Mouse (Mus musculus) cerebellum, adult 11 months (tissue): ENCODE results near the gene Gm5426.
"Not testable (repeated sequence)": the region's sequence is repeated elsewhere in the genome, so short reads cannot be mapped to it uniquely, and the experiment has no call there.

Experiments
- DNase-seq: peaks from one replicate; pipeline ENCODE4 v3.0.0; 2022

Gene Gm5426

DNA sequence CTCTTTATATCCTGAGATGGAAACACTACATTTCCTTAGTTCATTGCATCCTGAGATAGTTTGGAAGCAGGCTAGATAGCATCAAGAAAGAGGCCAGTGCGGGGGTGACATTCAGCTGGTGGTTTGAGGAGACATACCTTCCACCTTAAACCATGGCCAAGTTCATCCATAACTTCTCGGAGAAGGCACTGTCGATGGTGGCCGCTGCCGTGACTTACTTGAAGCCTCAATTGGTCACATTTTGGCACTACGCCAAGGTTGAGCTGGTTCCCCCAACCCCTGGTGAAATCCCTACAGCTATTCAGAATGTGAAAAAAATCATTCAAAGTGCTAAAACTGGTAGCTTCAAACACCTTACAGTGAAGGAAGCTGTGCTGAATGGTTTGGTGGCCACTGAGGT lies at the start of gene Gm5426:
TSS of gene Gm5426 (plus strand) at position 153 of the 400 bp plus-strand sequence.
- not testable (repeated sequence) for DNase-seq

DNA sequence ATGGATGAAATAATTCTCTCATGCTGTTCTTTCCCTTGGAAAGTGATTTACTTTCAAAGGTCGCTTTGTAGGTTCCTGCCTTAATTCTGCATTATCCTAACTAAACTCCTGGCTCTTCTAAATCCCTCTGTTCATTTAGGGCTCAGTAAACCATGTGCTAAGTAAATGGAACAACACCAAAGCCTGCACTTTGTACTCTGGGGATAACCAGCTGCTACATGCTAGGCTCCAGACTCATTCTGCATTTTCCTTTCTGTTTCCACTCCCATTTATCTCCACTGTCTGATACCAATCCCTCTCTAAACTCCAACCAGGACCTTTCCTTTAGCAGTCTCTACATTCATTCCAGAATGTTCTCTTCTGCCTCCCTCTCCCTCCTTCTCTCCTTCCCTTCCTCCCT lies 46.7 kb upstream of the Gm5426 start:
- no peak for DNase-seq

DNA sequence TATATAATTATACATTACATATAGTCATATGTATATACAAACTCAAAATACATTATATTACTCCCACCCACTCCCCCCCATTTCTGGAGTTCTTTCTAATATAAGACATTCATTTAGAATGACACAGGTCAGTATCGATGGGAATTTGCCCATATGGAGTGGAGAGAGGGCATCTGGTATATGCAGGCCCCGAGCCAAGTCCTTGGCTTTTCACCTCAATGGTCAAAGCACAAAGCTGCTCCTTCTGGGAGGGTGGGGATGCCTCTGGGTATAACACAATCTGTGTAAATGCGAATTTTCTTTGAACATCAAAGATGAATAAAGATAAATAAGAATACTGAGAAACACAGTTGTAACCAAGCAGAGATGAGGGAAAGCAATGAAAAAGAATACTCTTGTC lies 46.0 kb upstream of the Gm5426 start:
- DNase-seq: peak; percentile 62

DNA sequence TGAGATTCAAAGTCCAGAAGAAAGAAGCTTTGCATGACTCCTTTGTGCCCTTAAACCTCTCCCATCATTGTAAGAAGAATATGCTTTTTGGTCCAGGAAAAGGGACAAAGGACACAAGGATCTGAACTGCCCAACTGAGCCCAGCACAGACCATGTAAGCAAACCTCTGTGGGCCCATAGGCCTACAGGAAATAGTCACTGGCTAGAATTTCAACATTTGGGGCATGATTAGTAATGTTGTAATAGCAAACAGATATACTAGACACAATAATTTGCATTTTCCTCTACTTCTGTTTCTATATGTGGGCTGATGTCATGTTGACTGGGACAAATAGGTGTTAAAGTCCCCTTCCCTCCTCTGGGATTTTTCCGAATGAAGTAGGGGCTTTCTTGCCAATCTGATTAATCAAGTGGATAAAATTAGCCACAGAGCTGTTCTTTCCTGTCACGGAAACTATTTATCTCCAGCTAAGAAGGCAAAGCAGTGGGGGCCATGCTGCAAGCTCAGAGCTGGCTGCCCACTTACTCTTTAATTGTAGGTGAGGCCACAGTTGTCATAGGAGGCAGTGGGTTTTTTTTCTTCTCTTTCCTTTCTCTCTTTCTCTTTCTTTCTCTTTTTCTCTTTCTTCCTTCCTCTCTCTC lies 42.4 kb upstream of the Gm5426 start:
- DNase-seq: no peak

DNA sequence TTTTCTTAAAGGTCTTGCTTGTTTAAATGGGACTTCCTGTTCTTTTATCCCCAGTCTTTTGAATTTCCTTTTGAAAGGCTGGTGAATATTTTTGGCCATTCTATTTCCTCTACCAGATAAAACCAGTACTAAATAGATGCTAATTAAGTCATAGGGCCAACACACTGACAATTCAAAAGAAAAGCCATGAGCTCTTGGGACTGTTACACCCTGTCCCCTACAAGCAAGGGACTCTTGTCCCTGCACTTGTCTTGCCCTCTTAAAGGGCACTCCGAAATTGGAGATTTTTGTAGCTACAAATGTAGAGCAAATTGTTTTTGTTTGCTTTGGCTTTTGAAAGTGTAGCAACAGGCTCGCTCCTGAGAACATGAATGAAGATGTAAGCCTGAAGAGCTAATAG lies 41.8 kb upstream of the Gm5426 start:
- DNase-seq: no peak

DNA sequence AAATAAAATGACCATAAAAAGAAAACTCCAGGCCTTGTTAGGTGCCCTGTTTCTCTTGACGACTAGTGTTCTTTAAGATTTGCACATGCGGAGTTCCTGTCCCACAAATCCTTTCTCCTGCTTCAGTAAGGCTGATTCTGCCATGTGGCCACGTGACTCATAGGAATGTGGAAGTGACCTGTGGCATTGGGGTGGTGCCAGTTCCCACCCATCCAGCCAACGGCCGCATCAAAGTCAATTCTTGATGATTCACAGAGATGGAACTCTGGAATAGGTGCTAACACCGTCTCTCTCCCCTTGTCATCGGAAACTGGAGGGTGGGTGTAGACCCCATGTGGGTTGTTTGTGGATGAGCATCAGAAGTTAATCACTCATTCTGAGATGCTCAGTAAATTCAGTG lies 39.7 kb upstream of the Gm5426 start:
- no peak for DNase-seq

DNA sequence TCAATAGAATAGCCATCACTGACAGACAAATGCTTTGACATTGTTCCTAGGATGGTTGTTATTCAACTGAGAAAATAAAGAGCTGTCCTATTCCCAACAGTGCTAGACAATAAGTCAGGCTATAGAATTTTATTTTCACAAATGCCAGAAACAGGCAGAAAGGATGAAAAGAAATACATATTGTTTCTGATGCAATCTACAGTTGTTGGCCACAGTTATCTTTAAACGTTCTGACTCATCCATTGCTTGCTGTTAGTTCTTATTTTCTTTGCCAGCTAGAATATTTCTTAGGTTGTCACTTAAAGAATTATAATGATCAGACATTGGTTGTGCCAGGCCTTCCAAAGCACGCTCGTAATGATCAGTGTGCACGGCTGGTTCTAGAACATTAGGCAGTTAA lies 35.4 kb upstream of the Gm5426 start:
- DNase-seq: no peak

DNA sequence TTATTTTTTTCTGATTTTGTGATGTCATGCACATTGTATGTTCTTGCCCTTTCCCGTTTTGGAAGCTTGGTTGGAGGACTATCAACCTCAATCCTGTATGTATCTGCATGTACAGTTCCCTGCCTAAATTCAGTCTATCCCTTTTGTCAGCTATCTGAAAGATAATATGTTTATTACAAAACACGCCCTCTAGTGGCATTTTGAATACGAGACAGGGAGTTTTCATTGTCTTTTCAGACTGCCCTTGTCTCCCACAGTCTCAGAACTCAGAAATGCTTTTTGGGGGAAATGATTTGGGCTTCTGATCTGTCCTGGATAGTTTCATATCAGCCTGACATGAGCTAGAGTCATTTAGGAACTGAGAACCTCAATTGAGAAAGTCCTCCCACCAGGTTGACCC lies 32.2 kb upstream of the Gm5426 start:
- DNase-seq: no peak

DNA sequence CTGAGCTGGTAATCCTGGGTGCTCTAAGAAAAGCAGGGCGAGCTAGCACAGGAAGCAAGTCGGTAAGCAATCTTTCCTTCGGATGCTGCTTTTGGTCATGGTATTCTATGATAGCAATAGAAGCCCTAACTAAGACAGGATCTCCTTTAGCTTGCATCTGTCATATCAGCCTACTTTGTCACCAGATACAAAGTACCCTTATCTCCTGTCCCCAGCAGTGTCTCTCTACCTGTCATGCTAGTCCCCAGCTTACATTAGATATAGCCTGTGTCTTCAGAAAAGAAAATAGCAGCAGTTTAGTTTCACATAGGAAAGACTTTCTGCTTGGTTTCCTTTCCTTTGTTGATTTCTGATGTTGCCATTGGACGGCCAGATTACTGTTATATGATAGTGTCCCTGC lies 31.8 kb upstream of the Gm5426 start:
- DNase-seq: no peak

DNA sequence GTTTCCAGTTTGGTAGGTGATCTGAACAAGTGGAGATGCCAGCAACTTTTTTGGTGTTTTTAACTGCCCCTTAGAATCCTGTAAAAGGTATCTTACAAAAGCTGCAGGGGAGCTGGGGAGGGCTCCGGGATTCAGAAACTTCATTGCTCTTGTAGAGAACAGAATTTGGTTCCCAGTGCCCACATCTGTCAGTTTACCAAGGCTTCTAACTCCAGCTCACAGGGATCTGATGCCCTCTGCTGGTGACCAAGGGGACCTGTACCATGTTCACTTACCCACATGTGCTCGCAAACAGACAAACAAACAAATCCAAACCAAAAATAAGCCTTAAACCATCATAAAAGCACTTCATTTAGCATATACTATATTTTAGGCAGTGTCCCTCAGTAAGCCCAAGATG lies 31.3 kb upstream of the Gm5426 start:
- DNase-seq: no peak

DNA sequence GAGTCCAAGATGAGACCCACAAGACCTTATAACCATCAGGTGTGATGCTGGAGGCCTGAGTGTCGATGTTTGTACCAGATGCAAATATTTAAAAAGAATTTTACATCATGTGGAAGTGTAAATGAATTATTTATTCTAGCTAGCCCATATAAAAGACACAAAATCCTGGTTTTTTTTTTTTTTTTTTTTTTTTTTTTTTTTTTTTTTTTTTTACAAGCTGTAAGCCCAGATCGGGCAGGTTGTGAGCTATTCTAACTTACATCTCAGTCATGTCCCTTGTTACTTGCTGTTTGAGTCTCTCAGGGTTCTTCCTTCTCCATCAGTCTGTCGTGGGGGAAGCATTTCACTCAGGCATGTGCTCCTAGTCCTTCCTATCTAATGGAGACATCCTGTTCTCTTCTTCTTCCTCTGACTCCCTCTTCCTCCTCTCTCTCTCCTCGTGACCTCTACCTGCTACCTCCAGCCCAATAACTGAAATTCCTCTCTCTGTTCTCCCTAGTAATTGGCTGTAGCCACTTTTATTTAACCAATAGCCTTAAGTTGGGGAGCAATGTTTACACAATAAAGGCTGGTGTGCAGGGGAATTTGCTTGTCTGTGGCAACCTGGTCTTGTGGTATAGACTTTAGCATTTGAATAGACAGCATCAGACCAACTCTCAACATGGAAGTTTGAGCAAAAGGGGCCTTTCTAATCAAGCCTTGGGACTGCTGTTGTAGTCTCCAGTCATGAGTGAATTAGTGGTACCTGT lies 29.3 kb upstream of the Gm5426 start:
- no peak for DNase-seq

DNA sequence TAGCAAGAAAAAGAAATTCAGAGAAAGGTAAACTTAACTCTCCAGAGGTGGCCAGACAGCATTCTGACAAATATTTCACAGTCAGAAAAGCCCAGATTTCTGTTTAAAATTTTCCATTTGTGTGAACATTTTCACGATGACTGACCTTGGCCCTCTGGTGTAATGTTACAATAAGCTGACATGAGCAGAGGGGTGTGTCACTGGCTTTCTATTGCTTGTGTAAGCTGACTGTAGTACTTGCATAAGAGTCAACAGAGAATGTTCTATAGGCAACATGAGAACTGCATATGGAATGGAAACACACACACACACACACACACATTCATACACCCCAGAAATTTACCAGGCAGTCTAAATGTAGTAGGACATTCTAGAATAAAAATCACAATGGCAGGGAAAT lies 28.6 kb upstream of the Gm5426 start:
- no peak for DNase-seq

DNA sequence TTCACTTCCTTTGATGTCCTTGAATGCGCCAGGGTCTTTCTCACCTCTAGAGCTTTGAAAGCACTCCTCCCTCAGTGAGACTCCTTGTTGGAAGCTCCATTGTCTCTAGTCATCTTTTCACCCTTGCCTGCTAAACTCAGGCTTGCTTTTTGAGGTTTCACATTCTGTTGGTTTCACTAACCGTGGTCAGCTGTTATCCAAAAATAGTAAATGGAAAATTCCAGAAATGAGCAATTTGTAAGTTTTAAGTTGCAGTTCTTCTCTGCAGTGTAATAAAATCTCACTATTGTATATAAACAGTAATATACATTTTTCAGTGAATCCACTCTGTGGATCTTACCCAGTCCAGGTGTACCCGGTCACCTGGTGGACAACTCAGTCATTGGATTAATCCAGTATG lies 21.1 kb upstream of the Gm5426 start:
- DNase-seq: no peak

DNA sequence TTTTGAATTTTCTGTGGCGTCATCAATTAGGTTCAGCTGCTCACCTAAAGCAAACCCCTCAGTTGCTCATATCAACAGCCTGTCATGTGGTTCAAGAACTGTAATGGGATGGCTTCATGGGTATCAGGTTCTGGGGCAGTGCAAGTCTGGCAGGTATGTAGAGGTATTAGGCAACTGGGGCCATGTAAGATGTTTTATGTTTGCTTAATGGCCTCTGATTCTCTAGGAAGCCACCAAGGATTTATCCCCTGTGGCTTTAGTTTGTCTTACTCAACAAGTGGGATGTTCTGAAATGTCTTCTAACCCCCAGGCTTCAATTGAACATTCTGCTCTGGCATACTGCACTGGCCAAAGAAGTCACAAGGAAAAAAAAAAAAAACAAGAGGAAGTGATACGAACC lies 15.6 kb upstream of the Gm5426 start:
- no peak for DNase-seq

DNA sequence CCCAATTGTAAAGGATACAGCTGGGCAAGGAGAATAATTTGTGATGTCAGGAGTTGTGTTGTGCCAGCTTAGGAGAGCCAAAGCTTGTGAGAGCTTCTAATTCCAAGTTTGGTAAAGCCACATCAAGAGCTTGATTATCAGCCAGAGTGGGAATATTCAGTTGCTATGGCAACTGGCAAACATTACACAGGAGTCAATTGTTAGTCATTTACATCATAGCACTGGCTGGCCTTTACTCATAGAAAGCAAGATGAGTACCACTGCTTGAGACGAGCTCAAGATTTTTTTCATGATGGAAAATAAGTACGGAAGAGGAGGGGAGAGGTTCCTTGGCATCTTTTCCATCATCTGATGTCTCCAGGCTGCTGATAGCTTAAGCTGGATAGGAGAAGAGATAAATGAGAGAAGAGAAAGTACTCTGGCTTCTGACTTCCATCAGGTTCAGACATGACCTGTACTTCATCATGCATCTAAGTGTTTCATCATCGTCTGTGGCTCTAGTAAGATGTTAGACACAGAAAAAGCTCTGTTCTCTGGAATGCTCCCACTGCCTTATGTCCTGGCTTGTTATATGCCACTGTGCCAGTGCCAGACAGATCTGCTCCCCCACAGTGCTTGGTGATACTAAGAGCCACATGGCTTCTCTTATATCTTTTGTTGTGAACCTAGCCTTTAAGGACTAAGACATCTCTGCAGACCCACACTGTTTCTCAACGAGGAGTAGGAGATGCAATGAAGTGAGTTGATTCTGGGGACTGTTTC lies 15.0 kb upstream of the Gm5426 start:
- DNase-seq: no peak

DNA sequence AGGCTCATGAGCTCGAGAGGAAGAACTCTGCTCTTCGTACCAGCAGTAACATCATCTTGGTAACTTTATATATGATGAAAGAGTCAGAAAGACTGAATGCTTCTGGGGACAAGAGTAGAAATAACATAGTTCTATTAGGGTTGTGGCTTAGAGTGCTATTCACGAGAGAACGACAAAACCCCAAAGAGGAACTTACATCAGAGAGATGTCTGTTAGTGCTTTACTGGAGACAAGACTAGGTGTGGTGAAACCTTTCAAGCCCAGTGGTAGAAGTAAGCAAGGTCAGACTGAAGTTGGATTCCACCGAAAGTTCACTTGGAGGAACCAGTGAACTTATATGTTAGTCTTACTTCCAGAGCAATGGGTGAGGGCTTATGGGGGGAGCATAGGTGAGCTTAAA lies 12.5 kb upstream of the Gm5426 start:
- DNase-seq: no peak

DNA sequence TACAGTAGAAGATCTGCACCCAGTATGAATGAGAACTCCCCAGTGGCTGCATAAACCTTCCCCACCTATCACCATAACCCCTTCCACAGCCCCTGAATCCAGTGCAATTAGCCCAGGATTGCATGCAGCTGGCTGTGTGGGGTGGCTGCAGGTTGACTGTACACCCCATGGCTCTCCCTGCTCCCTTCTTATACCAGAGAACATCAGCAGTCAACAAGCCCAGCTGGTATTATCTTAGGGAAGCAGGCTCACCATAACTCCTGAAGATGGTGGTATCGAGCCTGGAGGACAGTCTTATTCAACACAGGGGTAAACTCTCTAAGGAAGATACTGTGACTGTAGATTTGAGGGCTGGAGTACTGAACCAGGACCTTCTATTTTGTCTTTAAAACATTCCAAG lies 12.1 kb upstream of the Gm5426 start:
- DNase-seq: no peak

DNA sequence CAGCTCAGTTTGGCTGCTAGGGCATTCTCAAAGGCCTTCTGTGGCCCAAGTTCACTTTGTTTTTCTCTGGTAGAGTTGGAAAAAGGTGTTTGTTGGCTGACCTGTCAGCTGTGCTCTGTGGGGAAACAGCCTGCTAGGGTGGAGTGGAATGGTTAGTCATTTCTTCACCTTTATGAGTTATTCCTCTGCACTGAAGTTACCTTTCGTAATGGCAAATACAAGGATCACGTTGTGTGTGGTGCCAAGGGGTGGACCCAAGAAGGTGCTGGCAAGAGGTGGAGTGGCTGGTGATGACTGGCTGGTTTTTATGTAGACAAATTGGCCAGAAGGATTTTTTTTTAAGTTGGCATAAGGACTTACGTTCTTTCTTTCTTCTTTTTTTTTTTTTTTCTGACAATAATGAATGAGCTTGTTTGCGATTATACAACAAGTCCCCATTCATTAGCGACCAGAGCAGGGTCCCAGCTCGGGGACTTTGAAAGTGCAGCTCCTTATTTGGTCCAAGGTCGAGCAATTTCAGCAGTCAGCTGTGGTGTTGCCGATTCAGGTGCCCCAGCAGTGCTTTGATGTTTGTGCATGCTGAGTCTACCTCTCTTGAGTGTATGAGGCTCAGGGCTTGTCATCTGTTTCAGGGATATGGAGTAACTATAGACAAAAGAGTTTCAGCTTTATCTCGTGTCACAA lies 10.5 kb upstream of the Gm5426 start:
- no peak for DNase-seq

DNA sequence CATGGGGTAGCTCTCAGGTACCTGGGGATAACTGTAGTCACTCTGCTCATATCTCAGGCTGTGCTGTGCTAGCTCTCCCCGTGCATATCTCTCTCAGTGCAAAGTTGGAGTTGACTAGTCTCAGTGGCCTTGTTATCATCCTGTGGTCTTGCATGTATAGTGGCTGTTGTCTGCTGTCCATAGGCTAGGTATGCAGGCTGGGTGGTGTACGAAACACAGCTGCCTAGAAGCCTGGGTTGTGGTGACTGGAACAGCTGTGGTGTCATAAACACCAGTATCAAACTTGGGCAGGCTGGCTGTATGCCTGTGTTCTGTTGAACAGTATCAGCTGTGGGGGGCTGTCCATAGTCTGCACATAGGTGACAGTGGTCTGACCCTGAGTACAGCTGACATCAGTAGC lies 7.2 kb upstream of the Gm5426 start:
- DNase-seq: no peak

DNA sequence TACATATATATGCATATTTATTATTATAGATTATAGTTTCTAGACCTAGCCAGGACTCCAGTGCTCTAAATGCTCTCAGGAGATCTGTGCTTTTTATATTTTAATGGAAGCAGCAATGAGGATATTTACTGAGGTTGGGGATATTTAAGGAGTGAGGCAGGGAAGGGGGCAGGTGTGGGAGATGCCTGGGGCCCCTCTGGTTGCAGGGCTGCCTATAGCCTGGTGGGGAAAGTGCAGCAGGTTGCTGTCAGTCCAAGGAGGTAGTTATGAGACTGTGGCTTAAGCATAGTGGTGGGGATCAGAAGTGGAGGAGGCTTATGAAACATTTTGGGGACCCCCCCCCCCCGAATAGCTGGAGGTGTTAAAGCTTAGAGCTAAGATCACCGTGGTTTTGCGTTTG lies 6.0 kb upstream of the Gm5426 start:
- DNase-seq: no peak

DNA sequence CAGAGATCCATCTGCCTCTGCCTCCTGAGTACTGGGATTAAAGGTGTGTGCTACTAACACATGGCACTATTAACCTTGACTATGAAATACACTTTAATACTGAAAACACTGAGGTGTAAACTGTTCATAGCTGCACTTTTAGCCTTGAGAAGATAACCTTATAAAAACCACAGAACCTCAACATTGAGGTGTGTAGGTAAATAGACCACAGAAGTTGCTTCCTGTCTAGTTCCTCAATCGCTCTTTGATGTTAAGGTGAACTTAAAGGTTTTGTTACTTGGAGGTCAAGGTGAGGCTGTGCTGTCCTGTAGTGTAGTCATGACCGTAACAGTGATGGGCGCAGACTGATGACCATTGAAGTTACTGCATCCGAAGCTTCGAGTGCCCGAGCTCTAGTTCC lies 5.3 kb upstream of the Gm5426 start:
- DNase-seq: no peak

DNA sequence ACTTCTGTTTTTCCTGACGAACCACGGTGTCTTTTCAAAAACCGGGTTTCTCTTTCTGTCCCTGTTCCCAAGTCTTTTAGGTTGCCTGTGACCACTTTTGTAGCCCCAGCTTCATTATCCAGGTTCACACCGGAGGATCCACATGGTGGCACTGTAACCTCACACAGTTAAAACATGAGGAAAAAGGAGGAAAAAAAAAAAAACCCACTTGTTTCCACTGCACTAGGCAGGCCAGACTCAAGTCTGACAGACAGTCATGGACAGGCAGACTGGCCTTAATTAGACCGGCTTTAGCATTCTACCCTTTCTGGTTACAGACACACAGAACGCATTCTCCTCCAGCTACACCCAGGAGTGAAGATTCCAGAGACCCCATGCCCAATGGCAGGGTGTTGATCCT lies 4.2 kb upstream of the Gm5426 start:
- peak; percentile 42 for DNase-seq

DNA sequence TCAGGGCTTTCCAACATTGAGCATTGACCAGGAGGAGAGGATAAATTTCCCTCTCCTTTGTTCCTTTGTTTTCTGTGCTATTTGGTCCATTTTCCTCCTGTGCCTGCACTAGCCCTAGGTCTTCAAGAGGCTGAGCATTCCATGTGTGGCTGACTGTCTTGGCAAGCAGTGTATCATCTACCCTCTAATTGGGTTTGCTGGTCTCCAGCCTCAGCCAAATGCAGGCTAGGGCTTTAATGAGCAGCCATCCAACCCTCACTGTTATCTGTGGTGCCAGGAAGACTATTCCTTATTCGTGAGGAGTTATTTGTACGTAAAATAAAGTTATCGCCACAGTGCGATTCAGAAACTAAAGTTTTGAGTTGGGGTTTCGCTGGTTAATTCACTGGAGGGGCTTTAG lies 2.2 kb downstream of the Gm5426 start:
- DNase-seq: no peak

DNA sequence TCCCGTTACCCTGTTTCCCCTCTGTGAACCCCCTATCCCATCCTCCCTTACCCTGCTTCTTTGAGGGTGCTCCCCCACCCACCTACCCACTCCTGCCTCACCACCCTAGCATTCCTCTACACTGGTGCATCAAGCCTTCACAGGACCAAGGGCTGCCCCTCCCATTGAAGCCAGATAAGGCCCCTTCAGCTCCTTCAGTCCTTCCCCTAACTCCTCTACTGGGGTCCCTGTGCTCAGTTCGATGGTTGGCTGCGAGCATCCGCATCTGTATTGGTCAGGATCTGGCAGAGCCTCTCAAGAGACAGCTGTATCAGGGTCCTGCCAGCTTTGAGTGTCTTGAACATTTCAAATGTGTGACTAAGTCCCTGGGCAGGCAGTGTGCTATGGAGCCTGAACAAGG lies 2.9 kb downstream of the Gm5426 start:
- DNase-seq: not testable (repeated sequence)
